Mouse (Mus musculus): ENCODE measurements around the gene Gpr149.

Gpr149 gene

DNA sequence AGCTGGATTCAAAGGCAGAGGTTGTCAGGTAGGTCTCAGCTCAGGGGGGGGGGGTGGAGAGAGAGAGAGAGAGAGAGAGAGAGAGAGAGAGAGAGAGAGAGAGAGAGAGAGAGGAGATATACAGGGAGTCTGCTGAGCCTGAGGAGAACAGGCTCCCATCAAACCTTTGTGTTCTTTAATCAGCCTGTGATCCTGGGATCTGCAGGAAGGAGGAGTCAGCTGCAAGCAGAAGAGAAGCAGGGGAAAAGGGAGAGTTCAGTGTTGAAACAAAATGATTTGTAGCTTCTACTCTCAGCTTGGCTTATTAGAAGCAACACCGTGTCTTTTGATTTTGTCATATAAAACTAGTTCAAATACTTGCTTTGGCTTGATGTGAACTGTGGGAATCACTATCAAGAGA, at the start of gene Gpr149:
TSS of gene Gpr149 (minus strand) at position 168 of the 400 bp plus-strand sequence.
- no peak for DNase-seq (ENCODE audit: low read depth, low spot score)

GRCm38 (mm10) chr3:62650551-62650950, 45.6 kb upstream of the Gpr149 start:
- no peak for DNase-seq (ENCODE audit: low read depth, low spot score)

DNA sequence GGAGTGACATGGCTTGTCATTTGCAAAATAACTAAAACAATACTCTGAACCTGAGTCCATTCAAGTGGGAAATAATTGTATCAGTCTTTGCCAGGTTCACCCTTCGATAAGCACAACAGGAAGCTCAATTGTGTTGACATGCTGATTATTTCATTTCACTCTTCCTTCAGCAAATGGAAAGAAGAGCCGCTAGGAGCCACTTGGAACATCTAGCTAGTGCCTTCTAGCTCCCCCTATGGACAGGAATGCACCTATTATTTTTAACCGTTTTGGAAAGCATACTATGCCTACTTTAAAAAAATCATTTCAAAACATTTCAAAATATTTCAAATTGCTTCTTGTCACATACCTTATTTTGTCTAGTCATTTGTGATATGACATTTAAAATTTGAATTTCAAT, 5.9 kb upstream of the Gpr149 start:
- DNase-seq (ENCODE audit: low read depth, low spot score): no peak

GRCm38 (mm10) chr3:62605931-62606330, 991 bp upstream of the Gpr149 start:
- no peak for DNase-seq (ENCODE audit: low read depth, low spot score)

GRCm38 (mm10) chr3:62604047-62604391, 921 bp downstream of the Gpr149 start:
- DNase-seq (ENCODE audit: low read depth, low spot score): no peak

GRCm38 (mm10) chr3:62603231-62604046, 1.5 kb downstream of the Gpr149 start:
- no peak for DNase-seq (ENCODE audit: low read depth, low spot score)

DNA sequence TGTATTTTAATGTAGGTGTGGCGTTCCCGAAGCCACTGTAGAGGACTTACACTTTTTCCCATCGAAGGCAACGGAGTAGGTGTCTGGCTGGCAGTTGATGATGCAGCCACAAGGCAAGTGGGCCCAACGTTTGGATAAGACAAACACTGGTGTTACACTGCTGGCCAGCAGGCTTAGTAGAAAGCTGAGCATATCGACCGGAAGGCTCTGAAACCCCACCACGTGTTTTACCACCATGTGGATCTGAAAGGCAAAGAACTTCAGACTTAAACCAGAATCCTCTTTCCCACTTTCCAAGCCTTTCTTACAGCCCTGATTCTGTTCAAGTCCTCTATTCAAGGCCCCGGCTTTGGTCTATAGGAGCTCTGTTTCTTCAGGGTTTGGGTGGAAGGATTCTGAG, 2.5 kb downstream of the Gpr149 start:
- DNase-seq (ENCODE audit: low read depth, low spot score): no peak

DNA sequence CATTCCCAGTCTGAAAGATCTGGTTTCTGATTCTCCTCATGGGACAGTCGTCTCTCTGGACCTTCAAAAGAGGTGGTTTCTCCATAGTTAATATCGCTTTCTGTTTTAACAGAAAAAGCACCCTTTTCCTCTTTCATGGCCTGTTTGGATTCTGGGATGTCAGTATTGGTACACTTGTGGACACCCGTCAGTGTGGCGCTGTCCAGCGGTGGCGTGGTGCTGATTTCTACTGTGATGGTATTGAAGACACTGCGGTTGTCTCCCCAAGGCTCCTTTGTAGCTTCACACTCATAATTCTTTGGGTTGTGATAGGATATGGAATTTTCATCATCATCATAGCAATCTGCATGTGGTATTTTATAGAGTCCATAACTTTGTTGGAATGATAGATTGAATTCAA, 10.1 kb downstream of the Gpr149 start:
- DNase-seq (ENCODE audit: low read depth, low spot score): no peak

DNA sequence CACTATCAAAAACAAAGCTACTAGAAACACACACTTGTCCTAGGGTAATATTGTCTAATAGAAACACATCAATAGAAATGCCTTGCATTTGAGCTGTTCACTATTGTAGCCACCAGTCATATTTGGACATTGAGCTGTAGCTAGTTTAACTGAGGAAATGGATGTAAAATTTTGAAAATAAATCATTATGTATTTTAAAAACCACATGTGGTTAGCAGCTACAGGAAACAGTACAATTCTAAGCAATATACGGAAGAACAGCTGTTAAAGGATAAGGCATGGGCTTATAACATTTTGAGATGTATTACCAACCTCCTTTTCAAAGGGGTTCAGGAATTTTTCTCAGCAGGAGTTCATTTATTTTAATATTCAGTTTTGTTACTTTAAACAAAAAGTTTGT, 19.9 kb downstream of the Gpr149 start:
- DNase-seq (ENCODE audit: low read depth, low spot score): no peak

DNA sequence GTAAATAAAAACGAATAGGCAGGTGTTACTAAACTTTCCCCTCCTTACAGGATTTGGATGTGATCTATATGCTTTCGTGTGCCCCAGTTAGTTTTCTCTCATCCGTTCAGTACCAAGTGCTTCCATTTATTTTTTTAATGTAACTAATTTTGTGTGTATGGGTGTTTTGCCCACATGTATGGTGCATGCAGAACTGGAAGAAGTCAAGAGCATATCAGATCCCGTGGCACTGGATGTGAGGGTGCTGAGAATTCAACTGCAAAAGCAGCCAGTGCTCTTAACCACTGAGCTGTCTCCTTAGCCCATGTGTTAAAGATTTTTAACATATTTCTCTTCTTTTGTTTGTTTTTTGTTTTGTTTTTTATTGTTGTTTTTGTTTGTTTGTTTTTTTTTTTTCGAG, 77.3 kb downstream of the Gpr149 start:
- DNase-seq (ENCODE audit: low read depth, low spot score): no peak

GRCm38 (mm10) chr3:62527160-62527559, 77.8 kb downstream of the Gpr149 start:
- DNase-seq (ENCODE audit: low read depth, low spot score): no peak

GRCm38 (mm10) chr3:62507206-62507647, 97.7 kb downstream of the Gpr149 start:
- DNase-seq (ENCODE audit: low read depth, low spot score): no peak

- DNase-seq (ENCODE audit: low read depth, low spot score): peak; percentile 95
These were observed 98.3 kb downstream of the Gpr149 start, which contains the start of gene Dhx36 for GRCm38 (mm10) chr3:62506488-62507205. TSS of gene Dhx36 (minus strand) at chr3:62507004.

DNA sequence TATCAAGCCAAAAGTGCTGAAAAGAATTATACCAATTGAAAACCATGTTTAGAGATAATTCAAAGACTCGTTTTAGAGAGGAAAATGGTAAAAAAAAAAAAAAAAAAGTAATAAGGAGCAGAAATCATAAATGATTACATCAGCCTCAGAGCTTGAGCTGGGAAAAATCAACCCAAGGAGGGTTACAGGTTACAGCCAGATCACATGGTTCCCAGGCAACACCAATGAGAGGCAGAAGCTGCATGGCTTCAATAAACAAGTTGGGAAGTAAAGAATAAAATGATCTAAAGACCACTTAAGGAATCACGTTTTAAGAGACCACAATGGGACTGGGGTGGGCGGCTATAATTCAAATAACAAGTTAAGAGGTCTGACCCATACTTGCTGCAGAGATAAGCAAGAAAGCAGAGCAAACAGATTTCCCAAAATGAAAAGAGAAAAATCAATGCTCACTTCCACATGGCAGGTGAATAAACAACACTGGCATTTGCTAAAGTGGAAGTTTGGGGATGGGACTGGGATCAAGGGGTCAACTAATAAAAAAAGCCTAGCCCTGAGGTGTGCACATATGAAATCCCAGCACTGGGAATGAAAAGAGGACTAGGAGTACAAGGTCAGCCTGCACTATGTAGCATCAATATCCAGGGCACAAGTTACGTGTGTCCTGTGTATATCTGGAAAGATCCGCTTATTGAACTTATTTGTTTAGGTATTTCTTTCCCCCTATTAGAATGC, 99.6 kb downstream of the Gpr149 start:
- no peak for DNase-seq (ENCODE audit: low read depth, low spot score)

DNA sequence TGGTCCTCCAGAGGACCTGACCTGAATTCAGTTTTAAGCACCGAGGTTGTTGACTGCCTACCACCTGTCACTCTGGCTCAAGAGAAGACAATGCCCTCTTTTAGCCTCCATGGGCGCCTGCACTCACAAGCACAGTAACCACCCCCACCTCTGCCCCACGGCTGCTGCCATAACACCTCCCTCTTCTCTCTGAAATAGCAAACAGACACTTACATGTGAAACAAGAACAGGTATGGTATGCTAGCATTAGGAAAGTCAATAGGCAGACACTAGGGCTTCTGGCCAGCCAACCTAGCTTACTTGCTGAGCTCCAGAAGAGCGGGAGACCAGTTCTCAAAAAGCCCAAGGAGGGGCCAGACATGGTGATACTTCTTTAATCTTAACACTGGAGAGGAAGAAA, 105.6 kb downstream of the Gpr149 start:
- no peak for DNase-seq (ENCODE audit: low read depth, low spot score)

GRCm38 (mm10) chr3:62492568-62492967, 112.4 kb downstream of the Gpr149 start:
- DNase-seq (ENCODE audit: low read depth, low spot score): no peak

- no peak for DNase-seq (ENCODE audit: low read depth, low spot score)
These were observed 120.6 kb downstream of the Gpr149 start for GRCm38 (mm10) chr3:62484340-62484739.
